Mouse (Mus musculus): ENCODE results near the gene Ncam2. TPM values are rescaled to one million over a fixed set of nuclear protein-coding genes. Genes with fewer than 3 reads are reported as not detected.

Ncam2 gene
- total RNA-seq, 2 experiments from 2014 or later = 0.10 TPM; not detected in 1

- DNase-seq = no peak
These were observed 85.4 kb downstream of the Ncam2 start for GRCm38 (mm10) chr16:81285882-81286281.

GRCm38 (mm10) chr16:81303806-81304205 is 103.3 kb downstream of the Ncam2 start:
- DNase-seq = no peak

- DNase-seq = no peak
These were observed 108.7 kb downstream of the Ncam2 start for GRCm38 (mm10) chr16:81309215-81309614.

- no peak for DNase-seq
These were observed 118.5 kb downstream of the Ncam2 start for GRCm38 (mm10) chr16:81319037-81319436.

GRCm38 (mm10) chr16:81330539-81330938 is 130.0 kb downstream of the Ncam2 start:
- peak; percentile 2 to 34 for DNase-seq

GRCm38 (mm10) chr16:81365901-81366300 is 165.4 kb downstream of the Ncam2 start:
- DNase-seq = no peak

GRCm38 (mm10) chr16:81374234-81374633 is 173.7 kb downstream of the Ncam2 start:
- DNase-seq = no peak

- no peak for DNase-seq
These were observed 179.9 kb downstream of the Ncam2 start for GRCm38 (mm10) chr16:81380434-81380833.

GRCm38 (mm10) chr16:81388646-81389045 is 188.1 kb downstream of the Ncam2 start:
- DNase-seq = no peak

GRCm38 (mm10) chr16:81434559-81434958 is 234.1 kb downstream of the Ncam2 start:
- DNase-seq = no peak

- DNase-seq = peak in 1 of 2 experiments; percentile 53
These were observed 236.8 kb downstream of the Ncam2 start for GRCm38 (mm10) chr16:81437091-81437867.

GRCm38 (mm10) chr16:81437868-81438249 is 237.4 kb downstream of the Ncam2 start:
- no peak for DNase-seq

- DNase-seq = no peak
These were observed 250.4 kb downstream of the Ncam2 start for GRCm38 (mm10) chr16:81450851-81451250.

GRCm38 (mm10) chr16:81452988-81453387 is 252.5 kb downstream of the Ncam2 start:
- DNase-seq = no peak

- peak in 1 of 2 experiments; percentile 17 for DNase-seq
These were observed 254.0 kb downstream of the Ncam2 start for GRCm38 (mm10) chr16:81454472-81454871.

GRCm38 (mm10) chr16:81462731-81463130 is 262.2 kb downstream of the Ncam2 start:
- peak; percentile 5 to 17 for DNase-seq

- DNase-seq = no peak
These were observed 272.4 kb downstream of the Ncam2 start for GRCm38 (mm10) chr16:81472925-81473324.

- no peak for DNase-seq
These were observed 280.6 kb downstream of the Ncam2 start for GRCm38 (mm10) chr16:81481058-81481457.

- no peak for DNase-seq
These were observed 295.6 kb downstream of the Ncam2 start for GRCm38 (mm10) chr16:81496111-81496510.

- DNase-seq = no peak
These were observed 302.1 kb downstream of the Ncam2 start for GRCm38 (mm10) chr16:81502578-81502977.

- no peak for DNase-seq
These were observed 335.7 kb downstream of the Ncam2 start for GRCm38 (mm10) chr16:81536230-81536629.

GRCm38 (mm10) chr16:81587565-81588107 is 387.1 kb downstream of the Ncam2 start:
- no peak for DNase-seq

GRCm38 (mm10) chr16:81623276-81623675 is 422.8 kb downstream of the Ncam2 start:
- DNase-seq = no peak

GRCm38 (mm10) chr16:81623776-81624175 is 423.3 kb downstream of the Ncam2 start:
- DNase-seq = no peak

Measured in heart, adult 18-20 months (tissue).